Mouse (Mus musculus) thymus, adult 2 months (tissue): ENCODE measurements at regions not wholly inside any gene's neighbourhood (a gene's known extent, or its start where the extent isn't known, plus 50 kb on each side); places are given as distances from the start of the nearest gene placed in this dataset.

Experiments
- DNase-seq: peaks from one replicate; pipeline ENCODE4 v3.0.0; 2021
- H3K27ac ChIP-seq: fragments of 200-500 bp; 2 replicates; pipeline ENCODE4 v1.5.1; 2012; ENCODE audit warnings: low read length, control low read depth; ENCODE audit not compliant: control insufficient read depth, insufficient read depth
- H3K27me3 ChIP-seq: fragments of 200-500 bp; 2 replicates; pipeline ENCODE4 v1.6.1; 2012; ENCODE audit warnings: mild to moderate bottlenecking, low read length, moderate library complexity, mixed read lengths; ENCODE audit not compliant: control insufficient read depth, insufficient read depth
- H3K36me3 ChIP-seq: fragments of 200-500 bp; 2 replicates; pipeline ENCODE4 v1.6.1; 2012; ENCODE audit warnings: mild to moderate bottlenecking, low read length, moderate library complexity; ENCODE audit not compliant: control insufficient read depth, insufficient read depth
- H3K4me1 ChIP-seq: fragments of 200-500 bp; replicated peaks from 2 replicates; pipeline ENCODE4 v1.6.1; 2012; ENCODE audit warnings: low read length; ENCODE audit not compliant: control insufficient read depth, insufficient read depth
- H3K4me3 ChIP-seq: fragments of 200-500 bp; 2 replicates; pipeline ENCODE4 v1.5.1; 2012; ENCODE audit warnings: mild to moderate bottlenecking, low read length, control low read depth, moderate library complexity; ENCODE audit not compliant: control insufficient read depth, insufficient read depth
- CTCF ChIP-seq: fragments of 200-500 bp; IDR thresholded peaks from 2 replicates; pipeline ENCODE4 v1.5.1; 2012; ENCODE audit warnings: mild to moderate bottlenecking, control low read depth, low read length, moderate library complexity, borderline replicate concordance; ENCODE audit not compliant: control insufficient read depth, poor library complexity, insufficient read depth; ENCODE audit errors: extremely low read depth
- POLR2A ChIP-seq: fragments of 200-500 bp; IDR thresholded peaks from 2 replicates; pipeline ENCODE4 v1.6.1; 2012; ENCODE audit warnings: mild to moderate bottlenecking, low read length, control low read depth, moderate library complexity; ENCODE audit not compliant: control insufficient read depth, poor library complexity, insufficient read depth; ENCODE audit errors: extremely low read depth
- WGBS: fragments of 180-500 bp; shearing (Covaris S2); methylation state at CpG from one replicate; pipeline ENCODE4 v1.1.7; 2018; 5-methylcytosine and 5-hydroxymethylcytosine counted together

GRCm38 (mm10) chr11:32956993-32957392 lies 132.6 kb upstream of the Smim23 start:
- DNase-seq, result no peak
- no peaks in the 10 kb centered on the region for H3K36me3 ChIP-seq
- H3K4me1 ChIP-seq, result no peaks in the 10 kb centered on the region
- TF ChIP-seq POLR2A (no peak), CTCF (no peak)
- H3K27ac ChIP-seq, result no peak overlapping the region
- H3K4me3 ChIP-seq, result no peak overlapping the region
- 54% methylated on average over 7 of the region's 7 CpGs for WGBS
- no peaks in the 10 kb centered on the region for H3K27me3 ChIP-seq

GRCm38 (mm10) chr11:32952271-32952670 lies 127.9 kb upstream of the Smim23 start:
- TF ChIP-seq CTCF, result no peak

GRCm38 (mm10) chr11:32948132-32948531 lies 123.7 kb upstream of the Smim23 start:
- Histone ChIP-seq H3K4me1 (no peaks in the 10 kb centered on the region), H3K4me3 (no peak overlapping the region), H3K36me3 (no peaks in the 10 kb centered on the region), H3K27ac (no peak overlapping the region), H3K27me3 (no peaks in the 10 kb centered on the region)
- DNase-seq, result no peak
- no peak for TF ChIP-seq POLR2A
- TF ChIP-seq CTCF, result no peak
- WGBS, result 84% methylated on average over 4 of the region's 4 CpGs

More at GRCm38 (mm10) chr11:32952271-32952670, 127.9 kb upstream of the Smim23 start:
- no peaks in the 10 kb centered on the region for H3K27me3 ChIP-seq
- no peak for DNase-seq
- H3K27ac ChIP-seq, result no peak overlapping the region
- no peaks in the 10 kb centered on the region for H3K4me1 ChIP-seq
- H3K4me3 ChIP-seq, result no peak overlapping the region
- no peaks in the 10 kb centered on the region for H3K36me3 ChIP-seq

GRCm38 (mm10) chr11:32946481-32947001 lies 122.1 kb upstream of the Smim23 start:
- no peak overlapping the region for H3K27ac ChIP-seq
- no peaks in the 10 kb centered on the region for H3K27me3 ChIP-seq
- 20% methylated on average over 3 of the region's 3 CpGs for WGBS
- H3K4me1 ChIP-seq, result no peaks in the 10 kb centered on the region
- no peaks in the 10 kb centered on the region for H3K36me3 ChIP-seq
- TF ChIP-seq CTCF (no peak), POLR2A (no peak)
- H3K4me3 ChIP-seq, result no peak overlapping the region
- no peak for DNase-seq

GRCm38 (mm10) chr11:32945071-32945470 lies 120.7 kb upstream of the Smim23 start:
- DNase-seq, result no peak
- WGBS, result 96% methylated on average over 2 of the region's 2 CpGs
- H3K4me1 ChIP-seq, result no peaks in the 10 kb centered on the region

GRCm38 (mm10) chr11:32941331-32942009 lies 117.1 kb upstream of the Smim23 start:
- Histone ChIP-seq H3K4me3 (no peak overlapping the region), H3K36me3 (no peaks in the 10 kb centered on the region), H3K27ac (no peak overlapping the region), H3K4me1 (no peaks in the 10 kb centered on the region), H3K27me3 (no peaks in the 10 kb centered on the region)
- 86% methylated on average over 5 of the region's 5 CpGs for WGBS
- no peak for DNase-seq
- TF ChIP-seq CTCF (no peak), POLR2A (no peak)

More at GRCm38 (mm10) chr11:32945071-32945470, 120.7 kb upstream of the Smim23 start:
- Histone ChIP-seq H3K27me3 (no peaks in the 10 kb centered on the region), H3K4me3 (no peak overlapping the region), H3K36me3 (no peaks in the 10 kb centered on the region), H3K27ac (no peak overlapping the region)
- TF ChIP-seq CTCF (no peak), POLR2A (no peak)
